Mouse (Mus musculus): ENCODE measurements at regions not wholly inside any gene's neighbourhood (a gene's known extent, or its start where the extent isn't known, plus 50 kb on each side); places are given as distances from the start of the nearest gene placed in this dataset.
"Not testable (repeated sequence)": the region's sequence is repeated elsewhere in the genome, so short reads cannot be mapped to it uniquely, and the experiment has no call there.

GRCm38 (mm10) chr14:53336705-53337104 lies 841.2 kb upstream of the Olfr1507 start:
- TF ChIP-seq CTCF, EP300 (IDR thresholded peaks at IDR 0.05): not testable (repeated sequence)

Measured in lung, postnatal 0 days (tissue).